Mouse (Mus musculus) limb, embryonic 10.5 days (tissue): ENCODE data around the gene Itgb7. TPM values are rescaled to one million over a fixed set of nuclear protein-coding genes. Genes with fewer than 3 reads are reported as not detected.

Experiments
- DNase-seq: peaks from one replicate; pipeline ENCODE4 v3.0.0-alpha.2; 2017; ENCODE audit warnings: low spot score
- H3K27ac ChIP-seq: fragments of 300-500 bp; sonication (generic); 2 replicates; pipeline ENCODE4 v1.5.1; 2016; ENCODE audit warnings: mild to moderate bottlenecking
- H3K27me3 ChIP-seq: fragments of 300-500 bp; sonication (generic); 2 replicates; pipeline ENCODE4 v1.6.1; 2016; ENCODE audit warnings: low read depth, mild to moderate bottlenecking; ENCODE audit not compliant: poor library complexity, severe bottlenecking
- H3K36me3 ChIP-seq: fragments of 300-500 bp; sonication (generic); 2 replicates; pipeline ENCODE4 v1.6.1; 2016; ENCODE audit warnings: mild to moderate bottlenecking, moderate library complexity
- H3K4me1 ChIP-seq: fragments of 300-500 bp; sonication (generic); 2 replicates; pipeline ENCODE4 v1.6.1; 2016
- H3K4me3 ChIP-seq: fragments of 300-500 bp; sonication (generic); 2 replicates; pipeline ENCODE4 v1.5.1; 2016; ENCODE audit warnings: mild to moderate bottlenecking, moderate library complexity
- H3K9me3 ChIP-seq: fragments of 300-500 bp; sonication (generic); replicated peaks from 2 replicates; pipeline ENCODE4 v1.6.1; 2016; ENCODE audit warnings: mild to moderate bottlenecking
- WGBS: fragments of 180-500 bp; shearing (Covaris S2); methylation state at CpG from one replicate; pipeline ENCODE4 v1.1.7; 2016; 5-methylcytosine and 5-hydroxymethylcytosine counted together
- polyA plus RNA-seq: library from polyadenylated mRNA; unstranded; fragments of >200 nt; fragmentation: Nextera tagmentation; extraction: Ambion mirVana; gene quantifications from 2 replicates; pipeline ENCODE4 v1.2.1, GENCODE M21; 2016

Gene Itgb7
- polyA plus RNA-seq, 1 experiment from 2014 or later = 1.5 TPM

GRCm38 (mm10) chr15:102175736-102176319 lies 55.9 kb downstream of the Itgb7 start:
- no peaks in the 10 kb centered on the region for H3K9me3 ChIP-seq
- H3K4me3 ChIP-seq = no peak overlapping the region
- WGBS = 88% methylated on average over 16 of the region's 16 CpGs
- H3K27ac ChIP-seq = no peak overlapping the region
- H3K27me3 ChIP-seq = no peaks in the 10 kb centered on the region
- 0 out of 2 replicates have a peak, but pooled peaks cover 5% of the 10 kb centered on the region for H3K4me1 ChIP-seq
- no peak for DNase-seq
- peaks cover 32% of the 10 kb centered on the region for H3K36me3 ChIP-seq

GRCm38 (mm10) chr15:102173581-102173980 lies 58.2 kb downstream of the Itgb7 start:
- Histone ChIP-seq H3K27ac (no peak overlapping the region), H3K36me3 (peaks cover 17% of the 10 kb centered on the region), H3K4me3 (no peak overlapping the region), H3K9me3 (no peaks in the 10 kb centered on the region), H3K4me1 (peaks cover 14% of the 10 kb centered on the region), H3K27me3 (no peaks in the 10 kb centered on the region)
- WGBS = 86% methylated on average over 3 of the region's 3 CpGs
- DNase-seq = no peak

GRCm38 (mm10) chr15:102169064-102169463 lies 62.7 kb downstream of the Itgb7 start:
- H3K27ac ChIP-seq = no peak overlapping the region

GRCm38 (mm10) chr15:102167620-102168021 lies 64.1 kb downstream of the Itgb7 start:
- Histone ChIP-seq H3K27ac (peak overlapping the region; percentile 51), H3K4me1 (peaks cover 36% of the 10 kb centered on the region), H3K9me3 (no peaks in the 10 kb centered on the region), H3K36me3 (no peaks in the 10 kb centered on the region), H3K4me3 (no peak overlapping the region), H3K27me3 (no peaks in the 10 kb centered on the region)
- no peak for DNase-seq
- WGBS = 42% methylated on average over 6 of the region's 6 CpGs

More at GRCm38 (mm10) chr15:102169064-102169463, 62.7 kb downstream of the Itgb7 start:
- H3K27me3 ChIP-seq = no peaks in the 10 kb centered on the region
- 61% methylated on average over 2 of the region's 2 CpGs for WGBS
- peaks cover 36% of the 10 kb centered on the region for H3K4me1 ChIP-seq
- H3K4me3 ChIP-seq = no peak overlapping the region
- DNase-seq = no peak
- no peaks in the 10 kb centered on the region for H3K36me3 ChIP-seq
- H3K9me3 ChIP-seq = no peaks in the 10 kb centered on the region

Other genes starting within 250 kb of the Itgb7 start
- 29.3 and 42.6 TPM in 2 replicates for gene Krt8, start 227.5 kb downstream of the Itgb7 start, polyA plus RNA-seq
- gene Krt18, start 203.8 kb downstream of the Itgb7 start, polyA plus RNA-seq = 33.4 and 49.5 TPM in 2 replicates
- gene Eif4b, start 158.2 kb downstream of the Itgb7 start, polyA plus RNA-seq = 133 and 140 TPM in 2 replicates
- gene Tns2, start 131.5 kb downstream of the Itgb7 start, polyA plus RNA-seq = 13.0 and 18.6 TPM in 2 replicates
- gene Spryd3, start 95.7 kb downstream of the Itgb7 start, polyA plus RNA-seq = 12.6 and 14.6 TPM in 2 replicates
- gene Igfbp6, start 87.6 kb downstream of the Itgb7 start, polyA plus RNA-seq = 0.23 and 0.46 TPM in 2 replicates
- gene Soat2, start 81.4 kb downstream of the Itgb7 start, polyA plus RNA-seq = 0.06 and 0.24 TPM in 2 replicates
- gene Zfp740, start 28.7 kb downstream of the Itgb7 start, polyA plus RNA-seq = 73.0 and 88.7 TPM in 2 replicates
- gene Csad, start 27.2 kb downstream of the Itgb7 start, polyA plus RNA-seq = 38.8 and 55.0 TPM in 2 replicates
- gene Rarg, start 25.6 kb upstream of the Itgb7 start, polyA plus RNA-seq = 111 and 148 TPM in 2 replicates
- gene Gm9918, start 38.6 kb upstream of the Itgb7 start, polyA plus RNA-seq = 1.1 and 1.4 TPM in 2 replicates
- gene Mfsd5, start 47.5 kb upstream of the Itgb7 start, polyA plus RNA-seq = 69.5 and 76.5 TPM in 2 replicates
- 60.6 and 63.5 TPM in 2 replicates for gene Espl1, start 64.3 kb upstream of the Itgb7 start, polyA plus RNA-seq
- 351 and 381 TPM in 2 replicates for gene Pfdn5, start 94.2 kb upstream of the Itgb7 start, polyA plus RNA-seq
- 123 and 135 TPM in 2 replicates for gene Myg1, start 99.8 kb upstream of the Itgb7 start, polyA plus RNA-seq
- gene Aaas, start 118.8 kb upstream of the Itgb7 start, polyA plus RNA-seq = 150 and 163 TPM in 2 replicates
- gene Sp7, start 135.2 kb upstream of the Itgb7 start, polyA plus RNA-seq = 1.6 and 1.8 TPM in 2 replicates
- gene Sp1, start 174.2 kb upstream of the Itgb7 start, polyA plus RNA-seq = 9.1 and 9.8 TPM in 2 replicates
- 0.15 TPM in 1 of 2 replicates, not detected in the other for gene Amhr2, start 213.4 kb upstream of the Itgb7 start, polyA plus RNA-seq
- 57.6 and 60.5 TPM in 2 replicates for gene Prr13, start 227.1 kb upstream of the Itgb7 start, polyA plus RNA-seq
- gene Pcbp2, start 238.6 kb upstream of the Itgb7 start, polyA plus RNA-seq = 230 and 235 TPM in 2 replicates